Mouse (Mus musculus) ovary, adult 18-20 months (tissue): Measurements from ENCODE around the gene Foxo4.
A peak's percentile ranks its signal among the peaks of the same experiment; 100 is the strongest.

ENCODE experiments used
- DNase-seq: peaks from one replicate; pipeline ENCODE4 v3.0.0; 2022; ENCODE audit warnings: low spot score, mixed read lengths

The Foxo4 gene

GRCm38 (mm10) chrX:101253952-101254729 is at the start of gene Foxo4:
Foxo4 (plus strand) TSS chrX:101254528.
- DNase-seq: peak; percentile 88

- peak; percentile 86 for DNase-seq
These were observed 32.2 kb upstream of the Foxo4 start, which contains the start of gene Snx12 for GRCm38 (mm10) chrX:101221834-101222795. Snx12 (minus strand) TSS chrX:101222563.

- no peak for DNase-seq
These were observed 31.5 kb upstream of the Foxo4 start for GRCm38 (mm10) chrX:101222796-101223162.

- no peak for DNase-seq
These were observed 9.3 kb upstream of the Foxo4 start for GRCm38 (mm10) chrX:101245011-101245410.

- no peak for DNase-seq
These were observed 412 bp downstream of the Foxo4 start for GRCm38 (mm10) chrX:101254740-101255139.

- DNase-seq: no peak
These were observed 2.3 kb downstream of the Foxo4 start for GRCm38 (mm10) chrX:101256603-101257002.

- no peak for DNase-seq
These were observed 6.4 kb downstream of the Foxo4 start for GRCm38 (mm10) chrX:101260441-101261325.

- no peak for DNase-seq
These were observed 9.6 kb downstream of the Foxo4 start, which contains the start of gene Gm614 for GRCm38 (mm10) chrX:101263892-101264291. Gm614 (minus strand) TSS chrX:101263992.

- no peak for DNase-seq
These were observed 12.3 kb downstream of the Foxo4 start for GRCm38 (mm10) chrX:101266631-101267030.

GRCm38 (mm10) chrX:101268025-101268754 is 13.9 kb downstream of the Foxo4 start, which contains the start of gene Il2rg:
Il2rg (minus strand) TSS chrX:101268255.
- no peak for DNase-seq

GRCm38 (mm10) chrX:101268755-101269124 is 14.4 kb downstream of the Foxo4 start, which contains the start of gene Gm20489:
Gm20489 (minus strand) TSS chrX:101269023.
- no peak for DNase-seq

GRCm38 (mm10) chrX:101273410-101273809 is 19.1 kb downstream of the Foxo4 start:
- DNase-seq: no peak

GRCm38 (mm10) chrX:101273875-101274738 is 19.8 kb downstream of the Foxo4 start, which contains the start of gene Med12:
Med12 (plus strand) TSS chrX:101274030.
- peak; percentile 89 for DNase-seq

- DNase-seq: no peak
These were observed 28.5 kb downstream of the Foxo4 start for GRCm38 (mm10) chrX:101282813-101283212.

- DNase-seq: no peak
These were observed 31.2 kb downstream of the Foxo4 start for GRCm38 (mm10) chrX:101285534-101285933.

GRCm38 (mm10) chrX:101285953-101286670 is 31.8 kb downstream of the Foxo4 start:
- no peak for DNase-seq

- DNase-seq: no peak
These were observed 33.2 kb downstream of the Foxo4 start for GRCm38 (mm10) chrX:101287543-101287942.

GRCm38 (mm10) chrX:101288432-101288831 is 34.1 kb downstream of the Foxo4 start:
- no peak for DNase-seq

- DNase-seq: no peak
These were observed 34.7 kb downstream of the Foxo4 start for GRCm38 (mm10) chrX:101289037-101289436.
